Mouse (Mus musculus) testis, postnatal 10 days (tissue): ENCODE data around the gene Matk.
"Not testable (repeated sequence)": the region's sequence is repeated elsewhere in the genome, so short reads cannot be mapped to it uniquely, and the experiment has no call there.

Experiments used
- DNase-seq: peaks from one replicate; pipeline ENCODE4 v3.0.0; 2021; ENCODE audit warnings: low spot score

Matk gene

DNA sequence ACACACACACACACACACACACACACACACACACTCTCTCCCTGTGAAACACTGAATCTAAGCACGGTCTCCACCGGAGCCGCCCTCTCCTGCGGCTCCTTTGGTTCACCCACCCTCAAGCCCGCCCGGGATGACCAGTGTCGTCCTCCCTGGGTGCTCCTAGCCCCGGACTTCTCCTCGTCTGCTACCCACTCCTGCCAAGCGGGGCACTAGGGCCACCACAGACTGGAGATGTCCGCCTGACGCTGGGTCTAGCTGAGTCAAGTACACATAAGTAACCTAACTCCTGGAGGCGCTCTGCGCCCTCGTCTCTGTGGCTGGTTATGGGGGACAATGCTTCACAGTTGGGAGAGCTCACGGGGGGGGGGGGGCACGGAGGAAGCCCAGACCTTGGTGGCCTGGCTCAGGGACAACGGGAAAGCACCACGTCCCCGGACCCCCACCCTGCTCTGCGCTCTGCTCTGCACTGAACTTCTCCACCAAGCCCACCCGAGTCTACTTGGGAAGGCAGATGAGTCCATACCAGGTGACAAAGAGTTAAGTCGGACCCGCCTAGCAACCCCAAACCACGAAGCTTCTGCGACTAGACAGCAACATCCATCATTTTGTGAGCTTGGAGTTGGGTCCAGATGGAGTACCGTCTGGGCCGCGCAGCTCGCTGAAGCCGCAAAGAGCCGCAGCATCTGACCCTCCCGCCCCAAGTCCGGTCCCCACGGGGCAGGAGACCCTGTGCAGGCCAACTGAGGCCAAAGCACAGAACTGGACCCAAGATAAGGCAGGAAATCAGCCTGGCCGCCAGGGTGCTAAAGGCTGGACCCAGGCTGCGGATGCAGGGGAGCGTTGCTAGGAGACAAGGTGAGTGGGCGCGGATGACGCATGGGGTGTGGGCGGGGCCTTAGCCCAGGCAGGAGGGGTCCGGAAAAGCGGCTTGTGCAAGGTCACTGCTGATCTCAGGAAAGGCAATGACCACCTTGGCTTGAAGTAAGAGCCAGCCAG, at the start of gene Matk:
Gene Matk (plus strand): TSS at position 512 of the 996 bp plus-strand sequence.
- DNase-seq: peak; percentile 78

GRCm38 (mm10) chr10:81202978-81203720, 49.6 kb upstream of the Matk start:
- DNase-seq: no peak

- DNase-seq: peak; percentile 38
Measured at GRCm38 (mm10) chr10:81204137-81204536, 48.6 kb upstream of the Matk start.

GRCm38 (mm10) chr10:81210154-81210553, 42.6 kb upstream of the Matk start:
- no peak for DNase-seq

- no peak for DNase-seq
Measured at GRCm38 (mm10) chr10:81216260-81216659, 36.5 kb upstream of the Matk start.

DNA sequence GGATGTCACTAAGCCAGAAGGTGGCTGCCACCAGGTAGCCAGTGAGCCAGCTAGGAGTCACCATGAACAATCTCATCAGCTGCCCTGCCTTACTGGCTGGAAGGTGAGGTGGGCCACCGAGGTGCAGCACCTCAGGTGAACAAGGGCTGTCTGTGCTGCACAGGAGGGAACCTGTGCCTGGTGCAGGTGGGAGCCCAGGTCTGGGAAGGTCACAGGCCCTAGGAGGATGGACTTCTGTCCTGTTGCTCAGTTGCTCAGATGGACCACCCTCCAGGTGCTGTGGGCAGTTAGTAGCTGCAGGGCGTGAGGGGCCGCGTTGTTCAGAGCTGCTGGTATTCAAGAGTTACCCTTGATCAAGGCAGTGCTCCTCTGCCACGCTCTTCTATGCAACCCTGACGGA, 35.9 kb upstream of the Matk start:
- DNase-seq: no peak

GRCm38 (mm10) chr10:81217267-81217666, 35.5 kb upstream of the Matk start:
- not testable (repeated sequence) for DNase-seq

GRCm38 (mm10) chr10:81217964-81218363, 34.8 kb upstream of the Matk start:
- peak; percentile 89 for DNase-seq

- no peak for DNase-seq
Measured at GRCm38 (mm10) chr10:81221402-81222015, 31.2 kb upstream of the Matk start.

- DNase-seq: not testable (repeated sequence)
Measured at GRCm38 (mm10) chr10:81223731-81224130, 29.0 kb upstream of the Matk start.

DNA sequence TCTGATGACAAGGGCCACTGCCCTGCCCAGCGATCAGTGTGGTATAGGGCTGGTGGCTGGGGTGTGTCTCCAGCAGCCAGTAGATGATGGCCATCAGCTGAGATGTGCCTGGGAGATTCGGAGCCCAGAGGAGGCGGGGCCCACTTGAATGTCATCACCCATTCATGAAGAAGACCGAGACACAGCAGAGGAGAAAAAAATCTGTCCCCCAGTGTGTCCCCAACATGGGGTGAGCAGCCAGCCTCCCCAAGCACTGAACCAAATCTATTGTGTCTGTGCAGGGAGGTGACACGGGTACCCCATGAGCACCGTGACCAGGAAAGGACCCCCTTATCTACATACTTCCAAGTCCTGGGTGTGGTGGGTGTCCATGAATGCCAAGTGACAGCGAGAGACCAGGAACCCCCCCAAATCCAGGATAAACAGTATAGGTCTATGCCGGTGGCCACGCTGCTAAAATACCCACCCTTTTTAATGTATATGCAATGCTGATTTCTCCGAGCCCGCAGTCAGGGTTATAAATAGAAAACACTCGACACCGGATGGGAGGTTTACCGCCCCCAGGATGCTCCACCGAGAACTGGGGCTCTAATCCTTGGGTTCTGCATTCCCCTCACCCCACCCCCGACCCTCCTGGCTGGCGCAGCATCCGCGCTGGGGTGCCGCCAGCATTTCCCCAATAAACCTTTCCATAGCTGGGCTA, 22.8 kb upstream of the Matk start:
- no peak for DNase-seq

DNA sequence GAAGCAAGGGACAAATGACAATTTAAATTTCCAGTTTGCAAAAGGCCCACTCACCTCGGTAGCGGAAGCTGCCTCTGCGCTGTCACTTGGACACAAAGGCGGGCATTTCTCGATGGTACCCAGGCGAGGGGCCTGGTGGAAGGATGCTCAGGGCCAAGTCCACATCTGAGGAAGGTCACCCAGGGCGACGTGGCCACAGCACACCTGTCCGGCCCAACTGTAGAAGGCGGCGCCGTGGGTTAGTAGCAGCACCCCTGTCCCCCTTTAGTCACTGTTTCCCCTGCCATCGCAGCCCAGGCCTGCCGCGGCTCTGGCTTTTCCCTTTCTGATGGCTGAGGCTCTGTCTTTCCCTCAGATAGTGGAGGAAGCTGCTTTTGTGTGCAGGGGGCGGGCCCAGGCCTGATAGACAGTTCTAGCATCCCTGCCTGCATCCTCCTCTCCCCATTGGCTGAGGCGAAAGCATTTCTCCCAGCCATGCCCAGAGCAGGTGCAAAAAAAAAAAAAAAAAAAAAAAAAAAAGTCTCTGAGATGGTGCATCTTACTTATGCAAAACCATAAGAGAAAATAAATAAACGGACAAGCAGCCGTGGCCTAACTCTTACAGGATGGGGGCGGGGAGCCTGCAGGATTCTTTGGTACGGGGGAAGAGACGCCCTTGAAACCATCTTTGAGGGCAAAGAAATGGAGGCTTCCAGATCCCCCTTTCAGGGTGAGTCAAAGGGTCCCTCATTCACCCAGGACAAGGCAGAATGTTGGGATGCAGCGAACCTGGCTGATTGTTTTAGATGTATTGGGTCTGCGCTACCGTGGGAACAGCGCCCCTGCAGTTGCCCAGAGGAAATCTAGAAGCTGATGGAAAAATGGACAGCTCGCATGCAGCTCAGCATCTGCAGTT, 22.1 kb upstream of the Matk start, which contains the start of gene Atcay:
Gene Atcay (minus strand): TSS at position 396 of the 895 bp plus-strand sequence.
- no peak for DNase-seq

DNA sequence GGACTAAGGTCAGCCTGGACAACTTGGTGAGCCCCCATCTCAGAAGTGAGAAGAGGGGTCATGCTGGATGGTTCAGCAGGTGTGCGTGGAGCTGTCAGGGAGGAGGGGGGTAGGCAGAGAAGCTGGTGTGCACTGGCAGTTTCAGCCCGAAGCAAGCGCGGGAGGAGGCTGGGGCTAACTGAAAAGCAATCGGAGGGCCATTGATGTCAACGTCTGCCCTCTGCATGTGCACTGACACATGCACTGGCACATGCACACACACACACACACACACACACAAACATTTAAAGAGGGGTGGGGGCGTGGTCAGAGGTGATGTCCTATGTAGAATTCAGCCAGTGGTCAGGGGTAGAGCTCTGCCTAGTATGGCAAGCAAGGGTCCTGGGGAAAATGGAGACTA, 21.3 kb upstream of the Matk start:
- DNase-seq: no peak

GRCm38 (mm10) chr10:81232580-81233225, 20.0 kb upstream of the Matk start, which contains the start of gene Zfr2:
TSS of gene Zfr2 (plus strand) at chr10:81233155.
- DNase-seq: peak; percentile 98

- no peak for DNase-seq
Measured at GRCm38 (mm10) chr10:81233226-81233585, 19.5 kb upstream of the Matk start.

- no peak for DNase-seq
Measured at GRCm38 (mm10) chr10:81234206-81234605, 18.5 kb upstream of the Matk start.

GRCm38 (mm10) chr10:81236471-81237268, 16.1 kb upstream of the Matk start:
- DNase-seq: no peak

- no peak for DNase-seq
Measured at GRCm38 (mm10) chr10:81238618-81239017, 14.1 kb upstream of the Matk start.

DNA sequence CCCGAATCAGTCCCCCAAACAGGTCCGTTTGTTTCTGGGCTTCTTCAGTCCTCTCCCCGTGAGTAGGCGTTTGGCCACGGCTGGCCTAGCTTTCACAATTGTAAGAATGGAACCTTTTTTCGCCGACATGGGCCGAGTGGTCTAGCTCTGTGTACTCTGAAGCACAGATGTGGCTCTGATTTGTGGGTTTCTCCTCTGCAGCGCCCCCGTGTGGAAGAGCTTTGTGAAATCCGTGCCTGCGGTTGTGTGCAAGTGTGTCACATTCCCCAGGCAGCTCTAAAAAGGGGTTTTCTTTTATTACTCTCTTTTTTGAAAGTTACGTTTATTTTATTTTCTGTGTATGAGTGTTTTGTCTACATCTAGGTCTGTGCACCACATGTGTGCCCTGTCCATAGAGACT, 11.9 kb upstream of the Matk start:
- DNase-seq: peak; percentile 81
